Mouse (Mus musculus) testis, adult 2 months (tissue): Measurements from ENCODE around the gene Nat8f4. TPM values are rescaled to one million over a fixed set of nuclear protein-coding genes. Genes with fewer than 3 reads are reported as not detected.

Source experiments
- H3K27ac ChIP-seq: fragments of 200-500 bp; 2 replicates; pipeline ENCODE4 v1.5.1; 2012; ENCODE audit warnings: low read depth, low read length; ENCODE audit not compliant: control insufficient read depth, insufficient read depth
- H3K27me3 ChIP-seq: fragments of 200-500 bp; 2 replicates; pipeline ENCODE4 v1.6.1; 2012; ENCODE audit warnings: mild to moderate bottlenecking, low read length, moderate library complexity; ENCODE audit not compliant: control insufficient read depth, insufficient read depth
- H3K36me3 ChIP-seq: fragments of 200-500 bp; 2 replicates; pipeline ENCODE4 v1.6.1; 2012; ENCODE audit warnings: mild to moderate bottlenecking, low read length; ENCODE audit not compliant: control insufficient read depth, insufficient read depth
- H3K4me1 ChIP-seq: fragments of 200-500 bp; 2 replicates; pipeline ENCODE4 v1.6.1; 2012; ENCODE audit warnings: low read length; ENCODE audit not compliant: control insufficient read depth, insufficient read depth
- H3K4me3 ChIP-seq: fragments of 200-500 bp; 2 replicates; pipeline ENCODE4 v1.5.1; 2012; ENCODE audit warnings: low read depth, mild to moderate bottlenecking, low read length, moderate library complexity, mixed read lengths; ENCODE audit not compliant: control insufficient read depth
- CTCF ChIP-seq: fragments of 200-500 bp; IDR thresholded peaks from 2 replicates; pipeline ENCODE4 v1.5.1; 2012; ENCODE audit warnings: low read depth, mild to moderate bottlenecking, inconsistent platforms, low read length, moderate library complexity; ENCODE audit not compliant: control insufficient read depth, insufficient read depth, insufficient replicate concordance
- POLR2A ChIP-seq: fragments of 200-500 bp; IDR thresholded peaks from 2 replicates; pipeline ENCODE4 v1.6.1; 2012; ENCODE audit warnings: low read depth, mild to moderate bottlenecking, inconsistent platforms, low read length, moderate library complexity; ENCODE audit not compliant: control insufficient read depth
- polyA plus RNA-seq: library from polyadenylated mRNA; depleted of rRNA; stranded (reverse); fragments of >200 nt; gene quantifications from 2 replicates; pipeline ENCODE4 v1.2.3, GENCODE M21; 2012; rRNA removed

Gene Nat8f4
- polyA plus RNA-seq, 1 experiment: 45.1 TPM

DNA sequence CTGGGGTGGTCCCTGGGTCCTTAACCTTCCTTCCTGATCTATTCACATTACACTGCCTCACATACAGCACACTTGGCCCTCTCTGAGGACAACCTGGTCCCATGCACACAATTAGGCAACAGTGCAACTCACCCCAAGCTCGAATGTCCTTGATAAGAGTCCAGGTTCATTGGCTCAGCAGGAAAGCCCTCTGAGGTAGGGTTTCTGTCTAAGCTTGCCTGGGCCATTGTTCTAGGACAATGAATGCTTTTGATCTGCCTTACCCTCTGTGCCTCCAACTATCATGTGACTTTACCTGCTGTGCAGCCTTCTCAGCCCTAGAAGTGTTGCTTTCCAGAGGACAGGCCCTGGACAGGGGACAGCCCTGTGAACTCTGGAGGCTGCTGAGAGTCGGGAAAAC is 55.4 kb downstream of the Nat8f4 start:
- Histone ChIP-seq H3K4me1 (no peaks in the 10 kb centered on the region), H3K4me3 (no peak overlapping the region), H3K27me3 (no peaks in the 10 kb centered on the region), H3K27ac (no peak overlapping the region), H3K36me3 (no peaks in the 10 kb centered on the region)
- TF ChIP-seq POLR2A: no peak
- TF ChIP-seq CTCF: no peak

Other genes with a start within 250 kb of the Nat8f4 start
- gene Nat8f7, start 191.7 kb downstream of the Nat8f4 start, polyA plus RNA-seq: 0.09 and 0.37 TPM in 2 replicates
- gene Nat8f3, start 139.1 kb downstream of the Nat8f4 start, polyA plus RNA-seq: 0.35 and 0.47 TPM in 2 replicates
- 0.23 and 0.41 TPM in 2 replicates for gene Nat8f6, start 83.9 kb downstream of the Nat8f4 start, polyA plus RNA-seq
- 1.3 and 2.9 TPM in 2 replicates for gene Nat8f5, start 83.9 kb downstream of the Nat8f4 start, polyA plus RNA-seq
- gene Nat8, start 72.8 kb downstream of the Nat8f4 start, polyA plus RNA-seq: 10.4 and 10.7 TPM in 2 replicates
- gene Nat8f2, start 35.7 kb downstream of the Nat8f4 start, polyA plus RNA-seq: 0.22 and 0.23 TPM in 2 replicates
- 10.8 and 11.1 TPM in 2 replicates for gene Tprkb, start 7.0 kb upstream of the Nat8f4 start, polyA plus RNA-seq
- gene Nat8f1, start 10.8 kb upstream of the Nat8f4 start, polyA plus RNA-seq: 6.1 and 7.6 TPM in 2 replicates
- gene Dusp11, start 56.8 kb upstream of the Nat8f4 start, polyA plus RNA-seq: 12.2 and 15.7 TPM in 2 replicates
- gene Figla, start 111.3 kb upstream of the Nat8f4 start, polyA plus RNA-seq: 0.99 and 1.6 TPM in 2 replicates
- gene Add2, start 123.8 kb upstream of the Nat8f4 start, polyA plus RNA-seq: 1.6 and 1.7 TPM in 2 replicates